Mouse (Mus musculus) c-Kit-positive CD71-positive TER-119-positive erythroid progenitor cells, embryonic 14.5 days (primary cell): Measurements from ENCODE around the gene Pgm5.

Experiments used
- DNase-seq: peaks from one replicate; pipeline ENCODE4 v3.0.0-alpha.2; 2013; ENCODE audit warnings: low spot score

Gene Pgm5

GRCm38 (mm10) chr19:24770345-24770744, 91.3 kb downstream of the Pgm5 start:
- DNase-seq: no peak

- no peak for DNase-seq
These were observed 94.3 kb downstream of the Pgm5 start for GRCm38 (mm10) chr19:24767401-24767800.

- no peak for DNase-seq
These were observed 99.0 kb downstream of the Pgm5 start for GRCm38 (mm10) chr19:24762473-24763149.

GRCm38 (mm10) chr19:24756627-24757026, 105.0 kb downstream of the Pgm5 start:
- DNase-seq: no peak

GRCm38 (mm10) chr19:24754440-24754785, 107.2 kb downstream of the Pgm5 start:
- DNase-seq: no peak

- DNase-seq: no peak
These were observed 107.8 kb downstream of the Pgm5 start for GRCm38 (mm10) chr19:24753617-24754439.

GRCm38 (mm10) chr19:24752873-24753538, 108.6 kb downstream of the Pgm5 start:
- no peak for DNase-seq

- DNase-seq: no peak
These were observed 115.3 kb downstream of the Pgm5 start for GRCm38 (mm10) chr19:24746266-24746875.

- no peak for DNase-seq
These were observed 119.0 kb downstream of the Pgm5 start for GRCm38 (mm10) chr19:24742606-24743005.

GRCm38 (mm10) chr19:24738786-24739185, 122.9 kb downstream of the Pgm5 start:
- DNase-seq: no peak

GRCm38 (mm10) chr19:24738026-24738425, 123.6 kb downstream of the Pgm5 start:
- no peak for DNase-seq

- DNase-seq: no peak
These were observed 126.0 kb downstream of the Pgm5 start for GRCm38 (mm10) chr19:24735484-24736128.

GRCm38 (mm10) chr19:24730661-24731060, 131.0 kb downstream of the Pgm5 start:
- DNase-seq: no peak

GRCm38 (mm10) chr19:24724362-24724761, 137.3 kb downstream of the Pgm5 start:
- DNase-seq: no peak

GRCm38 (mm10) chr19:24720448-24720847, 141.2 kb downstream of the Pgm5 start:
- no peak for DNase-seq

GRCm38 (mm10) chr19:24719504-24719903, 142.2 kb downstream of the Pgm5 start:
- no peak for DNase-seq

GRCm38 (mm10) chr19:24718021-24718420, 143.6 kb downstream of the Pgm5 start:
- DNase-seq: no peak

GRCm38 (mm10) chr19:24716303-24717097, 145.2 kb downstream of the Pgm5 start:
- no peak for DNase-seq

- DNase-seq: no peak
These were observed 153.6 kb downstream of the Pgm5 start for GRCm38 (mm10) chr19:24708032-24708431.

- no peak for DNase-seq
These were observed 154.4 kb downstream of the Pgm5 start for GRCm38 (mm10) chr19:24707071-24707906.
